Mouse (Mus musculus): Measurements from ENCODE around the gene C1ra.
"Not testable (repeated sequence)": the region's sequence is repeated elsewhere in the genome, so short reads cannot be mapped to it uniquely, and the experiment has no call there.

C1ra gene

DNA sequence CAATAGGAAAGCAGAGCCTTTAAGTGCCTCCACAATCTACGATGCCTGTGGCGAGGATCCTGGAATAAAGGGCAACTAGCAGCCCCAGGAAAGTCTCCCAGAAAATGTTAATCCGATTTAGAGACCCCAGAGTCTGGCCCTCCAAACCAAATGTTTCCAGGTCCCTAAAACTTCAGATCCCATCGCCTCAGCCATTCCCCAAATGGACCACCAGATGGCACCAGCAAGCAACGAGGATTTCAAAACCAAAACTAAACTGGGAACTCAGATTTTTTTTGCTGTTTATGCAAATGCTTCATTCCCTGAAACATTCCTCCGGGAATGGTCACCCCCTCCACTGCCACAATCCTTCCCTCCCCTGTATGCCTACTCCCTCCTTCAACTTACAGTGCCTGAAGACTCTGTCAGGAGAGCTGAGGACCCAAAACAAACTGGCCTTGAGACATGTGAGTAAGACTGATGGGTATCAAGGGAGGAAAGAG is at the start of gene C1ra:
TSS of gene C1ra (plus strand) at position 51 of the 482 bp plus-strand sequence.
- DNase-seq (ENCODE audit: low spot score in 2 of 2) = peak in 1 of 2 experiments; percentile 21

DNA sequence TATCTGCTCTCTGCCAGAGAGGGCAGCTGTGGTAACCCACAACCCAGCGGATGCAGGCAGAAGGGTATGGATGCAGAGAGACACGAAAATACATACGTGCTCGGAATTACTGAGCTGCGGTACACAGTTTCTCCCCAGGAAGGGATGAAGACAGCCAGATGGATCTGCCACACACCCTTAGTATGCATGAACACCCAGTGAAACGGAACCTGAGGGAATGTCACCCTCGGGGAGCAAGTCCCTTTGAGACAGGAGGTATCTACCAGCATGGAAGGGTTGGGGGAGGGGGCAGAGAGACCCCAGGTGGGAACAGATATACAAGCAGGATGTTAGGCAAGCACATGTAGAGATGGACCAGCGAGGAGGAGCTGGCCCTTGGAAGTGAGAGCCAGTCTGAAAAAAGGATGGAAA is 48.3 kb upstream of the C1ra start:
- no peak for DNase-seq (ENCODE audit: low spot score in 2 of 2)

DNA sequence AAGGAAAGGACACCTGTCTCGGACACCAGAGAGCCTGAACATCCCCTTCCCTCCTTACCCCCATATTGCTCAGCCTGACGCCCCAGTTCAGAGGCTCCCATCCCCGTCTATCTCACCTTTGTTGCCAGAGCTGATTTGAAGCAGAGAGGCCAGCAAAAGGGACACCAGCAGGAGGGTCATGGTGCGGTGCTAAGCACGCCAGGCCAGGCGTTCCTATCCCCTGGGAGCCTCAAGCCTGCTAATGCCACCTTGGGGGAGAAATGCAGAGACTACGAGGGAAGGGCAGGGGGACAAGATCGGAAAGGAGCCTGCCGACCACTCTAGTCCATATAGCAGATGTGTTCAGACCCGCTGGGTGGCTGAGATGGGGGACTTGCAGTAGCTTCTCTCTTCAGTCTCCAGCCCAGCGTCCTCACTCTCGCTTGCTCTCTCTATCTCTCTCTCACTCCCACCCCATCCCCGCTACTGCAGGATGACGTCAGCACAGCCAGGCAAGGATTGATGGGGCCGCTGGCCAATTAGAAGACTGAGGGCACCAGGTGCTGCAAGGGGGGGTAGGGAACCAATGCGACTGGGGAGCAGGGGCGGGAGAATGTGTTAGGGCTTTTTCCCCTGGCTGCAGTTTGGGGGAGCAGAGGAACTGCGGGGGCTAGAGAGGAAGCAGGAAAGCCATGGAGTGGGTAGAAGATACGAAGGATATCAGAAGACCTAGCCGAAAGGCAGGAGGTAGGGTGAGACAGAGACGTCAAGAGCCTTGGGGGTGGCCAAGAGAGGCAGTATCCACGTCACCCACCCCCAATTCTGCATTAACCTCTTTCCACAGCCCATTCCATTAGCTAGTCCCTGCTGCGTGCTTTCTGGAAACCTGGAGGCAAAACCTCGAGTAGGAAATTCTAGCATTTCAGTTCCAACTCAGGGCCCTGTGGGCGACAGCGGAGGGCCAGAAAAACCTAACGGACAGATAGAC is 47.6 kb upstream of the C1ra start, which contains the start of gene Clstn3:
TSS of gene Clstn3 (minus strand) at position 490 of the 967 bp plus-strand sequence.
- DNase-seq (ENCODE audit: low spot score in 2 of 2) = peak; percentile 87 to 88

DNA sequence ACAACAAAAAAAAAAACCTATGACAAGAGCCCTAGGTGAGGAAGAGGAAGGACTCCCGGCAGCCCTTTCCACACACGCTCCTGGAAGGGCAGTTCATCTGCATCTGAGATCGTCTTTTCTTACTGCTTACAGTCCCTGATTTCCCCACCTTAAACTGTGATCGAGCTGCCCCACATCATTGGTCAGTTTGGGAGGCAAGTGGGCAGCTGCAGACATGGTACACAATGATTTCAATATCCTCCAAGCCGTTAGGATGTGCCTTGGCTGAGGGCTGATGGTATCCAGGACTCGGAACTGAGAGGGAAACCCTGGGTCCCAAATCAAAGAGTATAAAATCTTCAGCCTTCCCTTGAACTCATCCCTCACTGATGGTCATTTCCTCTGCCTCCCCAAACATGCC is 46.9 kb upstream of the C1ra start:
- DNase-seq (ENCODE audit: low spot score in 2 of 2) = no peak

DNA sequence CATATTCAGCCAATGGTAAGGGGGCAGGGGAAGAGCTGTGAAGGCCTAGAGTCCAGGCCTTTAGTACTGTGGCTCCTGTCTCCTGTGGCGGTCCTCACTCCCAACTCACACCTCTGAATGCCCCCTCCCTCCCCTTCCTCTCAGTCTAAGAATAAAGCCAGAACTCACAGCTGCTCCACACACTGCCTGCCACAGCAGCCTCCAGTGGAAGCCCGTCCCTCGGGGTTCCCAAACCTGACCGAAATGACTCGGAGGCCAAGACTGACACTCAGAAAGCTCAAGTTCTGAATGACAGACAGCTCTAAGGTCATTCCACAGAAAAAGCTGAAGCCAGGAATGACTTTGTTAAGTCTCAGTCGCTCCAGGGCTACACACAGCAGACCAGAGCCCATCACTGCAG is 46.5 kb upstream of the C1ra start:
- no peak for DNase-seq (ENCODE audit: low spot score in 2 of 2)

DNA sequence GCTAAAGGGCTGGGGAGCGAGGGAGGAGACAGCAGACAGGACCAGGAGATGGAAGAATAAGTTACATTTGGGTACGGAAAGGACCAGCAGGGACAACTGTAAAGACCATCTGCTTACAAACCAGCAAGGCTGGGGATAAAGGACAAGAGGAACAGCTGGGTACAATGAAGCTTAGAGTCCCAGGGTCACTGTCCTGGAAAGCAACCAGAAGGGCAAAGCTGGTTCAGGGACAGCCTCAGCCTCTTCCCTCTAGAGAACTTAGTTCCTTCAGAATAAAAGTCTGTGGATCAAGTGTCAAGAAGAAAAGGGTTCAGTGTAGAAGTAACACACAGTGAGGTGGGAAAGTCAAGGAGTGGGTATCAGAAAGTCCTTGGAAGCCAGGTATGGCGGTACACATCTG is 41.1 kb upstream of the C1ra start:
- DNase-seq (ENCODE audit: low spot score in 2 of 2) = no peak

DNA sequence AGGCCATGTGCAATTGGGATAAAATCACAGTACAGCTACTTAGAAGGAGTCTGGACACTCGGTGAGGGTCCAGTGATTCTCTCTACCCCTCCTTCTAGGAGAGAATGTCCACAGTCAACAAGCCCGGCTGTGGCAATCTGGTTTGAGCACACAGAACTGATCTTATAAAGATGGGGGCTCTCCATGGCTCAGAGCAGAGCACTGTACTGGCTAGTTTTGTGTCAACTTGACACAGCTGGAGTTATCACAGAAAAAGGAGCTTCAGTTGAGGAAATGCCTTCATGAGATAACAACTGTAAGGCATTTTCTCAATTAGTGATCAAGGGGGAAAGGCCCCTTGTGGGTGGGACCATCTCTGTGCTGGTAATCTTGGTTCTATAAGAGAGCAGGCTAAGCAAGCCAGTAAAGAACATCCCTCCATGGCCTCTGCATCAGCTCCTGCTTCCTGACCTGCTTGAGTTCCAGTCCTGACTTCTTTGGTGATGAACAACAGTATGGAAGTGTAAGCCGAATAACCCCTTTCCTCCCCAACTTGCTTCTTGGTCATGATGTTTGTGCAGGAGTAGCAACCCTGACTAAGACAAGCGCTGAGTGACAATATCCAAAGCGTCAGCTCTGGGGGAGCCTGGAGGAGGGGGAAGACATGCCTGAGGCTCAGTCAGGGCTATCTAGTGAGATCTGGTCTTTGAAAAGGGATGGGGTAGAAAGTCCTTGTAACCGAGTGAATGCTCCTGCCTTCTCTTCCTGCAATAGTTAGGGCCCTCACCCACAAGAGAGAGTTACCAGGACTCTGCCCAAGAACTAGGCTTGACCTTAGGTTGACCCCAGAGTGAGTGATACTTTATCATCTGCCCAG is 40.2 kb upstream of the C1ra start:
- not testable (repeated sequence) for DNase-seq (ENCODE audit: low spot score in 2 of 2)

DNA sequence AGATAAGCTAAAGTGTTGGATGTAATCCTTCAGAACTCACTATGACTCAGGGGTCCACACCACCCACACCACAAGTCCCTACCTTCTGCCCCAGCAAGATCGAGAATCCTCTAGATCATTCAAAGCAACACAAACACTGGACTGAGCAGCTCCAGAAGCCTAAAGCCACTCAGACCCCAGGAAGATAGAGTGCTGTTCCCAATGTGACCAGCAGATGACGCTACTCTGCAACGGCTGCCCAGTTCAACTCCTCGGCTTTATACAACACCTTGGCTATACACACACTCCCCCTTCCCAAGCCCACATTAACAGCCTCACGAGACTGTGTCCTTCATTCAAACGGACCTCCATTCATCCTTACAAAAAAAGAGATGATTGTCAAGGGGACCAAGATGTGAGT is 39.4 kb upstream of the C1ra start:
- peak in 1 of 2 experiments; percentile 56 for DNase-seq (ENCODE audit: low spot score in 2 of 2)

DNA sequence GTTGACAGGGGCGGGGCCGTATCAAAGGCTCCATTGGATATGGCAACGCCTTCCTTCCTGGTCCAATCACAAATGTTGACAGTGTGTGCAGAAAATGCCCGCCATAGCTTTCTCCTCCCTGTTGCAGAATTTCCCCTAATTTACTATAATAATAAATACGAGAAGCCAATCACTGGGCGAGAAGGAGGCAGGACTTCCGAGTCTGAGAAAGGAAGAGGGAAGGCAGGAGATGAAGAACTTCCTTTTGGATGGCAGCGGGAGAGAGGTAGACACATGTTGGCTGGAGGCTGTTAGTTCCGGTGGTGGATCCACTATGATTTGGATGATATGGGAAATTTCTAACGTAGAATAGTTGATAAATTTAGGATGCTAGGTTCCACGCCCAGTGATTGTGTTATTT is 37.6 kb upstream of the C1ra start:
- no peak for DNase-seq (ENCODE audit: low spot score in 2 of 2)

DNA sequence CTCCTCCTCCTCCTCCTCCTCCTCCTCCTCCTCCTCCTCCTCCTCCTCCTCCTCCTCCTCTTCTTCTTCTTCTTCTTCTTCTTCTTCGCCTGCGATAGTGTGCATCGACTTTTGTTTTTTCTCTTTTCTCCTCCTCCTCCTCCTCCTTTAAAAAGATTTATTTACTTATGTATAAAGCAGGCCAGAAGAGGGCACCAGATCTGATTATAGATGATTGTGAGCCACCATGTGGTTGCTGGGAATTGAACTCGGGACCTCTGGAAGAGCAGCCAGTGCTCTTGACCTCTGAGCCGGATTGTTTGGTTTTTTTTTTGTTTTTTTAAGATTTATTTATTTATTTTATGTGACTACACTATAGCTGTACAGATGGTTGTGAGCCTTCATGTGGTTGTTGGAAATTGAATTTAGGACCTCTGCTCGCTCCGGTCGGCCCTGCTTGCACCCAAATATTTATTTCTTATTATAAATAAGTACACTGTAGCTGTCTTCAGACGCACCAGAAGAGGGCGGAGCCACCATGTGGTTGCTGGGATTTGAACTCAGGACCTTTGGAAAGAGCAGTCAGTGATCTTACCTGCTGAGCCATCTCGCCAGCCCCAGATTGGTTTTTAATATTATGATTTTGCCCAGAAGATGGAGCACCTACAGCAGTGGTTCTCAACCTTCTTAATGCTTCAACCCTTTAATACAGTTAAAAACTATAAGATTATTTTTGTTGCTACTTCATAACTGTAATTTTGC is 36.7 kb upstream of the C1ra start:
- not testable (repeated sequence) for DNase-seq (ENCODE audit: low spot score in 2 of 2)

DNA sequence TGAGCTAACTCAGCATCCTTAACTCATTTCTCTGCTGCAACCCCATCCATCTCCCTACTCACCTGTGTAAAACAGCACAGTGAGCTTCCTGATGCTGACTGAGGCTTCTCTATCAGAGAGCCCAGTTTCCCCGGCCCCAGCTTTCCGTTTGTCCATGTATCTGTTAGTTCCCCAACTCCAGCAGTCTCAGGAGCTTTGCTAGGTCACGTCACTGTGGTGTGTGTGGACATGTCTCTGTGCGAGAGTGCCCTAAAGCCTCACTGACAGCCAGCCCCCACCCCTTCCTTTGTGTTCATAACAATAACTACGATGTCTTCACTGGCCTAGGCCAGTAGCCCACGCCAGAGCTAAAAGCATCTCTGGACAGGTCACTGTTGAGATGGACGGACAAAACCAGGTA is 36.0 kb upstream of the C1ra start:
- DNase-seq (ENCODE audit: low spot score in 2 of 2) = no peak

DNA sequence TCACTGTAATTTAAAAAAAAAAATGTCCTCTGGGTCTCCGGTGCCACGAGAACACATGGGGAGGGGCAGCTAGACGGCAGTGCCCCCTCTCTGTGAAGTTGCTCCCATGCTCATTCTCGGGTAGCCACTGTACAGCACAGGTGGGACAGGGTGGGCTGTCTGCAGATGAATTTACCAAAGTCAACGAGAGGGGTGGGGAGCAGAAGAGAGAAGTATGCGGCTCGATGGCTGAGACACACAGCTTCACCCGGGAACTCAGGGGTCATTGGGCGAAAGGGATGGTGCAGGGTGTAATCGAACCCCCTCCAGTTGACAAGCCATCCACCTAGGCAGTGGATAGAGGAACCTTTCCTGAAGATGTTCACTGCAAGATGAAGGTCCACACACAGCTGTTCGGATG is 35.4 kb upstream of the C1ra start:
- DNase-seq (ENCODE audit: low spot score in 2 of 2) = no peak

DNA sequence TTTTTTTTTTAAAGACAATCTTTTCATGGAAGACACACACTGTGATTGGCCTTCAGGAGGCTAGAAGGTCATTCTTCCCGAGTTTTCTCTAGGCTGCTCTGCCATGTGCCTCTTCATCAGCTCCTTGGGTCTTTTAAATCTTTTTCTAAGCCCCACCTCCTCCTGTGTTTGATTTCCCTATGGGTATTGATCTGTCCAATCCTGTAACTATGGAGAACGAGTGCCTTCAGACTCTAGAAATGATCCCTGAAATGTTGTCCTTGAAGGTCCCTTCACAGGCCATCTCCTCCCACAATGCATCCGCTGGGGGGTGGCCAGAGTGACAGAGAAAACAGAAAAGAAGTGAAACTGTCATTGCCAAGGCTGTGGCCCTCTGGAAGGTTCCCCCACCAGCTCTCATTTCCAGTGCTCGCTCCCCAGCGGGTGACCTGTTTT is 35.0 kb upstream of the C1ra start:
- DNase-seq (ENCODE audit: low spot score in 2 of 2) = no peak

DNA sequence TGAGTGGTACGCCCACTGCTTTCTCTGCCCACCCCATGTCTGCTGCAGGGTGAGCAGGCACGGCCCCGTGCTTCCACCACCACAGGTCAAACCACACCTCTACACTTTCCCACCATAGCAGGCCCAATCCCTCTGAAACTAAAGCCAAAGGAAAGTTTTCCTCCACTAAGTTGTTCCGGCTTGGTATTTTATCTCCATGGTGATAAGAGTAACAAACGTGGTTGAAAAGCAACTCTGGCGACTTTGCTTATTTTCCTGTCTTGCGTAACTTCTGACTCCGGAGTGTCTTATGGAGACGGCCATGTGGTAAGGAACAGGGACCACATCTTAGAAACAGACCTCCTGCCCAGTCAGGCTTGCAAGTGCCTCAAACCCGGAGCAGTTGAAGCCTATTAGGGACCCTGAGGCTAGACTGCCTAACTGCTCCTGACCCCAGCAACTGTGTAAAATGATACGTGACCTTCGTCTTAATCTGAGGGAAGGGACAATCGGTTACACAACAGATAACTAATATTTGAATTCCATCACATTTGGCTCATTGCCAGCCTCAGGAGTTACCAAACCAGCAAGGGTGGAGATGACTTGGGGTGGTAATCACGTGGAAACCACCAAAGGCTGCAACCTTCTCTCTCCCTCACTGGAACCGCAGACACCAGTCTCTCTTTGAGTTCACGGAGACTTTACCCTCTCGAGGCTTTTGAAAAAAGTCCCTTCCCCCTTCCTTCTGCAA is 34.1 kb upstream of the C1ra start:
- no peak for DNase-seq (ENCODE audit: low spot score in 2 of 2)

DNA sequence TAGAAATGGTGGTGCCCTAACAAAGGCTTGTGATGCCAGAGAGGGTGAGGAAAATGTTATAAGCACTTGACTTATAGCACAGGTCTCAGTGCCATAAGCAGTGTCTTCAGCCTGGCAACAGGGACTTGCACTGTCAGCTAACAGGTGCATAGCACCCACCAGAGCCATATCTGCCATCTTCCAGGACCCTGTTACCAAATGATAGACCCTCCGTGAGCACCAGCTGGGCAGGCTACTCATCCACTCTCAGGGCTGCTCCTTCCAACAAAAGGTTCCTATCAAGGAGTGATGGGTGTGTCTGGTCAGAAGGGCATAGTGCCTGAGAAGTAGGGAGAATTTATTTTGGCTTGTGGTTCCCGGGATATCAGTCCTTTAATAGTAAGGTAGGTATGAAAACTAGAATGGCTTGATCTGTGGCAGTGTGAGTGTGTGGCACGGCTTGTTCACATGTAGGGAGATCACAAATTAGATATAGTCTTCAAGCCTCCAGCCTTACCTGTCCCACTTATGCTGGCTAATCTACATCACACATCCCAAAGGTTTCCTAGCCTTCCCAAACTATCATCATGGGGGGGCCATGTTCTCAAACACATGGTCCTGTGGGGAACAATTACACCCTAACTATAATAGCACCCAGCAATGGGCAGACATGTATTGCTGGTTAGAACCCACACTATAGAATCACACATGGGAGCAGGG is 33.2 kb upstream of the C1ra start:
- no peak for DNase-seq (ENCODE audit: low spot score in 2 of 2)

DNA sequence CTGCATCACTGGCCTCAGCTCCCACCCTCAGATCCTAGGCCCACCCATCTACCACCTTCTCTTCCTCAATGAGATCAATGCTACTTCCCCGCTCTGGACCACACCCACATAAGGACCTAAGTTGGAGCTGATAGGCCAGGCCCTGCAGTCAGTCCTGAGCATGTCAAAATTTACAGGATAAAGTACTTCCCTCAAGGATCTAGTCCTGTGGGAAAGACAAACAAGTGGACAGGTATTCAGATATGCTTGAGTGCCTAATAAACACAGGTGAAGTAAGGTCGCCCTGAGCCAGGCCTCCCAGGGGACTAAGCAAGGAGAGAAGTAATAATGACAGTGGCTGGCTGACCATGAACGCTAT is 32.7 kb upstream of the C1ra start:
- DNase-seq (ENCODE audit: low spot score in 2 of 2) = no peak

DNA sequence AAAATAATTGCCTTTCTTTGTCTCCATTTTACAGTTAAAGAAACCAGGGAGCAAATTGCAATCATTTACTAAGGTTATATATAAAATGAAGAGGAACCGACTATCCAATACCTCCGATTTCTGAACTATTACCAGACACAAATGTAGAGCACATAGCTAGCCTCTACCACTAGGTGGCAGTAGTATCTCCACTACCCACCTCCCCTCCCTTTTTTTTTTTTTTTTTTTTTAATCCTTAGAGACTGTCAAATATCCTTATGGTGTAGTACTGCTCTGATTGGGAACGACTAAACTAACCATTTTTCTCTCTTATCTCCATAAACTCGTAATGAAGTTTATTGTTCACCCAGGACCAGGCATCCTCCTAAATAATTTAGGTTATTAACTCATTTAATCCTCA is 31.9 kb upstream of the C1ra start:
- DNase-seq (ENCODE audit: low spot score in 2 of 2) = peak in 1 of 2 experiments; percentile 58

DNA sequence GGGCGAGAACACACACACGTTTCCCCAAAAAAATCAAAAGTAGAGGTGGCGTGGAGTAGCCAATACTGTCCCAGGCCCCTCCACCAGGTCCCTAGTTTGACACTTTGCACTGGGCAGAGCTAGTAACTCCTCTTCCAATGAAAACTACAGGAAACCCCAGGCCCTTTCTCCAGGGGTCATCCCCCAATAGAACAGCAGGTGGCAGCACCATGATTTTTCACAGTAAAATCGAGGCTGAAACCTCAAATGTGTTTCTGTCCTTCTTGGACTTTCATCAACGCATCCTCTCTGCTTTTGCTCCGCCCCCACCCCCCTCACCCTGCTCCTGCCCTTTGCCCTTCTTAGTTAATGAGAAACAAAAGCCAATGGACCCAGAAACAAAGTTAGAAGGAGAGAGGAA is 30.6 kb upstream of the C1ra start:
- DNase-seq (ENCODE audit: low spot score in 2 of 2) = peak; percentile 20 to 45

DNA sequence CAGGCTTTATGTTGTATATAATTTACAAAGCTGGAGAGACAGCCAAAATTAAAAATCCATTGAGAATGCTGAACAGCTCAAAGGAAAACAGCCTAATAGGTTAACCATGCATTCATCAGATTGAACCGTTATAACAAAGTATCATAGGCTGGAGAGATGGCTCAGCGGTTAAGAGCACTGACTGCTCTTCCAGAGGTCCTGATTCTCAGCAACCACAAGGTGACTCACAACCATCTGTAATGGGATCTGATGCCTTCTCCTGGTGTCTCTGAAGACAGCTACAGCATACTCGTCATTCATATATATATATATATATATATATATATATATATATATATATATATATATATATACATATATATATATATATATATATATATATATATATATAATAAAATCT is 28.4 kb upstream of the C1ra start:
- DNase-seq (ENCODE audit: low spot score in 2 of 2) = not testable (repeated sequence)

DNA sequence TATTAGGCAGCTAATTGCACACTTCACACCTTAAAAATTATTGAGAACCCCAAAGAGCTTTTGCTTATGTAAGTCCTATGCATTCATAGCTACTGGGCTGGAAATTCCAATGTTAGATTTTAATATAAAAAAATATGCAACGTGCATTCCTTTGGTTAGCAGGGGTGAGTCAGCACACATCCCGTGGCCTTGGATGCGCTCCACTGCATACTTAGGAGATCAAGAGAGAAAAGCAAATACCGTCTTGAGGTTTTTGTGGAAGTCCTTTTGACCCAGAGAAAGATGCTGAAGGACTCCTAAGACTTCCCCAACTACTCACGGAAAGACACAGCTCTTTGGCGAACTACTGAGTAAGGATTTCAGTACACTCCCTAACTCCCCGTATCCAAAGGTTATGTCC is 27.4 kb upstream of the C1ra start:
- DNase-seq (ENCODE audit: low spot score in 2 of 2) = no peak
